Mouse (Mus musculus) left cerebral cortex, postnatal 4 days (tissue): ENCODE measurements at regions not wholly inside any gene's neighbourhood (a gene's known extent, or its start where the extent isn't known, plus 50 kb on each side); places are given as distances from the start of the nearest gene placed in this dataset.
A peak's percentile ranks its signal among the peaks of the same experiment; 100 is the strongest.

ENCODE experiments used
- DNase-seq: peaks from one replicate; pipeline ENCODE4 v3.0.0-alpha.2; 2022
- intact Hi-C: fragments of 180-260 bp; cut with DNase I; formaldehyde crosslinking; loops from one replicate; pipeline ENCODE4 v1.15.1; 2025

- intact Hi-C loops: no loop called here
These were observed 89.6 kb upstream of the Dlx2 start for GRCm38 (mm10) chr2:71636134-71636533.

GRCm38 (mm10) chr2:71636590-71636989 lies 90.0 kb upstream of the Dlx2 start:
- peak; percentile 48 for DNase-seq
- intact Hi-C loops: no loop called here

More at GRCm38 (mm10) chr2:71636134-71636533, 89.6 kb upstream of the Dlx2 start:
- no peak for DNase-seq

GRCm38 (mm10) chr2:71640251-71640650 lies 93.7 kb upstream of the Dlx2 start:
- intact Hi-C loops: no loop called here

GRCm38 (mm10) chr2:71644038-71644470 lies 97.5 kb upstream of the Dlx2 start:
- no peak for DNase-seq
- intact Hi-C loops: no loop called here

More at GRCm38 (mm10) chr2:71640251-71640650, 93.7 kb upstream of the Dlx2 start:
- no peak for DNase-seq

- intact Hi-C loops: no loop called here
- peak; percentile 58 for DNase-seq
These were observed 97.4 kb upstream of the Itga6 start for GRCm38 (mm10) chr2:71647914-71648497.

GRCm38 (mm10) chr2:71651662-71652061 lies 93.8 kb upstream of the Itga6 start:
- intact Hi-C loops: no loop called here
- DNase-seq: no peak

GRCm38 (mm10) chr2:71652261-71652801 lies 93.1 kb upstream of the Itga6 start:
- peak; percentile 79 for DNase-seq
- intact Hi-C loops: no loop called here

GRCm38 (mm10) chr2:71654817-71655503 lies 90.5 kb upstream of the Itga6 start:
- DNase-seq: no peak
- intact Hi-C loops: no loop called here

- DNase-seq: peak; percentile 40
- intact Hi-C loops: no loop called here
These were observed 89.7 kb upstream of the Itga6 start for GRCm38 (mm10) chr2:71655504-71656390.

GRCm38 (mm10) chr2:71656611-71657244 lies 88.7 kb upstream of the Itga6 start:
- intact Hi-C loops: no loop called here
- no peak for DNase-seq

- intact Hi-C loops: no loop called here
- DNase-seq: no peak
These were observed 84.0 kb upstream of the Itga6 start for GRCm38 (mm10) chr2:71661438-71661837.

- intact Hi-C loops: no loop called here
These were observed 83.4 kb upstream of the Itga6 start for GRCm38 (mm10) chr2:71661986-71662385.

GRCm38 (mm10) chr2:71663453-71663852 lies 82.0 kb upstream of the Itga6 start:
- DNase-seq: no peak
- intact Hi-C loops: no loop called here

More at GRCm38 (mm10) chr2:71661986-71662385, 83.4 kb upstream of the Itga6 start:
- DNase-seq: no peak

- intact Hi-C loops: no loop called here
- no peak for DNase-seq
These were observed 78.5 kb upstream of the Itga6 start for GRCm38 (mm10) chr2:71666927-71667326.

- intact Hi-C loops: no loop called here
- DNase-seq: no peak
These were observed 77.7 kb upstream of the Itga6 start for GRCm38 (mm10) chr2:71667746-71668145.

- intact Hi-C loops: no loop called here
- no peak for DNase-seq
These were observed 75.1 kb upstream of the Itga6 start for GRCm38 (mm10) chr2:71670228-71670790.

- intact Hi-C loops: no loop called here
- no peak for DNase-seq
These were observed 74.5 kb upstream of the Itga6 start for GRCm38 (mm10) chr2:71670882-71671281.

- DNase-seq: no peak
- intact Hi-C loops: no loop called here
These were observed 72.1 kb upstream of the Itga6 start for GRCm38 (mm10) chr2:71673087-71673920.

GRCm38 (mm10) chr2:71680746-71681145 lies 64.7 kb upstream of the Itga6 start:
- intact Hi-C loops: no loop called here
- no peak for DNase-seq
